Comparison of ENCODE assay signal across 24 mouse cellular contexts in genomic region chr19:50486345-50486744, GRCm38 (mm10).
DNase-seq lines count a peak whose midpoint lies in the region; ATAC-seq and TF ChIP-seq lines count a peak whose summit lies in the region.
"Had no signal": no experiment of that assay in that cellular context is flagged by ENCODE, and none has a peak within 500 bp of the region (broad histone marks: within the 10 kb centered on the region; RNA-seq: fewer than 3 reads in every experiment).

No protein-coding gene starts in this region.

- H3K4me2 ChIP-seq in midbrain, embryonic 11.5 days = no peak overlapping the region

- no peak for TF ChIP-seq POLR2A in brain, embryonic 14.5 days (IDR thresholded peaks at IDR 0.05; ENCODE audit: borderline replicate concordance, extremely low read depth, insufficient read depth, insufficient read length, poor library complexity, severe bottlenecking)

- no peak overlapping the region for H3K9ac ChIP-seq in midbrain, embryonic 11.5 days (ENCODE audit: low read length)

- no peak overlapping the region for H3K27ac ChIP-seq in midbrain, embryonic 11.5 days (ENCODE audit: low read depth, low read length)
- H3K27ac ChIP-seq in midbrain, embryonic 10.5 days (replicated peaks) = no peak overlapping the region

- DNase-seq in frontal cortex, postnatal 10 days (ENCODE audit: low spot score in 2 of 2) = no peak
- DNase-seq in midbrain, embryonic 11.5 days (ENCODE audit: low spot score, missing footprints) = peak; percentile 69
- no peak for DNase-seq in midbrain, embryonic 10.5 days (ENCODE audit: low spot score)
- DNase-seq in brain, adult 2 months (ENCODE audit: low read depth, low spot score) = peak; percentile 50
- DNase-seq in brain, embryonic 14.5 days (ENCODE audit: low read depth) = peak; percentile 43
- no peak for DNase-seq in testis, postnatal 10 days (ENCODE audit: low spot score)
- DNase-seq in left cerebral cortex, adult 9 months (ENCODE audit: low spot score in 2 of 2) = no peak
- DNase-seq: adrenal gland, adult 2 months; adrenal gland, adult 8-10 months; adrenal gland, postnatal 10 days; adrenal gland, postnatal 14 days; adrenal gland, postnatal 25 days; adrenal gland, postnatal 36 days; B cell, adult 2 months; cerebellum, adult 11 months; cerebellum, adult 11-12 months; cerebellum, adult 18-20 months; cerebellum, adult 2 months had no signal

- H3K36me3 ChIP-seq in midbrain, embryonic 11.5 days (ENCODE audit: control insufficient read depth, insufficient read depth, low read length) = no peaks in the 10 kb centered on the region
- H3K36me3 ChIP-seq in midbrain, embryonic 10.5 days = no peaks in the 10 kb centered on the region
- H3K36me3 ChIP-seq: G1E had no signal

- H3K4me3 ChIP-seq in midbrain, embryonic 11.5 days (ENCODE audit: low read depth, low read length) = no peak overlapping the region
- H3K4me3 ChIP-seq in midbrain, embryonic 10.5 days = no peak overlapping the region

- H3K9me3 ChIP-seq in midbrain, embryonic 11.5 days (ENCODE audit: control insufficient read depth, low read length) = no peaks in the 10 kb centered on the region
- no peaks in the 10 kb centered on the region for H3K9me3 ChIP-seq in midbrain, embryonic 10.5 days (replicated peaks)

- 87% methylated on average over 5 of the region's 5 CpGs for WGBS in midbrain, embryonic 11.5 days
- WGBS in midbrain, embryonic 10.5 days = 86% methylated on average over 5 of the region's 5 CpGs

- H3K4me1 ChIP-seq in midbrain, embryonic 11.5 days (ENCODE audit: control insufficient read depth, insufficient read depth, low read length) = peaks cover 7% of the 10 kb centered on the region; the same call in 1 of the 2 replicates
- H3K4me1 ChIP-seq in midbrain, embryonic 10.5 days = peaks cover 33% of the 10 kb centered on the region

- no peak for TF ChIP-seq CTCF in brain, embryonic 14.5 days (IDR thresholded peaks at IDR 0.05; ENCODE audit: borderline replicate concordance, extremely low read depth, insufficient read depth, insufficient read length)

- H3K27me3 ChIP-seq in midbrain, embryonic 11.5 days (ENCODE audit: control insufficient read depth, insufficient read depth, low read length) = no peaks in the 10 kb centered on the region
- H3K27me3 ChIP-seq in midbrain, embryonic 10.5 days (ENCODE audit: low read depth, poor library complexity, severe bottlenecking) = peaks cover 26% of the 10 kb centered on the region
- H3K27me3 ChIP-seq: CH12.LX had no signal

- ATAC-seq in frontal cortex, adult (ENCODE audit: low TSS enrichment) = peak; percentile 65
- no peak for ATAC-seq in midbrain, embryonic 11.5 days (ENCODE audit: low FRiP score)
- ATAC-seq: activated CD4-positive, CD25-positive, alpha-beta regulatory T cell, adult 4 months; CD4-positive, CD25-positive, alpha-beta regulatory T cell, adult 4 months; Patski had no signal

Comparison
In these comparisons a context has a peak if more than half of its experiments do, and no peak if none do; other contexts are left out.
1. DNase-seq: peak in midbrain, embryonic 11.5 days (single experiment), brain, adult 2 months (single experiment) and brain, embryonic 14.5 days (single experiment); none in frontal cortex, postnatal 10 days (0 of 2), midbrain, embryonic 10.5 days (single experiment), testis, postnatal 10 days (single experiment) and left cerebral cortex, adult 9 months (0 of 2).